Mouse (Mus musculus) lung, postnatal 0 days (tissue): Measurements from ENCODE around the gene Chmp4b.

Experiments used
- CTCF ChIP-seq: IDR thresholded peaks from 2 replicates; pipeline ENCODE4 v1.5.1; 2016; ENCODE audit warnings: antibody characterized with exemption, mild to moderate bottlenecking
- EP300 ChIP-seq: IDR thresholded peaks from 2 replicates; pipeline ENCODE4 v1.6.1; 2016; ENCODE audit warnings: antibody characterized with exemption, mild to moderate bottlenecking, control low read depth

DNA sequence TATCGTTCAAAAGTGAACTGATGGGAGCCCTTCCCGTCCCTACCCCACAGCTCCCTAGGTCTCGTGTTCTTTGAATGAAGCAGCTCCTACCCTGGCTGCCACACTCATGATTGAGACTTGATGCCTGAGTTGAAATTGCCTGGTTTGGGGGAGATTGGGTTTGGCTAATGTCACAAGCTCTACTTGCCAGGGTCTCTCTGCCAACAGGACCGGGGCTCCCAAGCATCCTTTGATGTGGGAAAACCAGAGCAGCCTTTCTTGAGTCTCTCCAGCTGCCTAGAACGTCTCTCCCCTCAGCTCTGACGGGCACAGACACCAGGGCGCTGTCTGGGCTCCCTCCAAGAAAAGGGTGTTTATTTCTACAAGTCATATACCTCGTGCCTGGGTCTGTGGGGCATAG, 44.2 kb downstream of the Chmp4b start:
- TF ChIP-seq EP300 = no peak
- no peak for TF ChIP-seq CTCF
